9 mouse cellular contexts compared by ENCODE assay signal in genomic region chr5:124051899-124052491, GRCm38 (mm10). TPM values are rescaled to one million over a fixed set of nuclear protein-coding genes. Genes with fewer than 3 reads are reported as not detected.
A peak's percentile ranks its signal among the peaks of the same experiment; 100 is the strongest.
DNase-seq lines count a peak whose midpoint lies in the region; ATAC-seq and TF ChIP-seq lines count a peak whose summit lies in the region.
"Had no signal": no experiment of that assay in that cellular context is flagged by ENCODE, and none has a peak within 500 bp of the region (broad histone marks: within the 10 kb centered on the region; RNA-seq: fewer than 3 reads in every experiment).

No protein-coding gene starts in this region.

- H3K36me3 ChIP-seq in kidney, embryonic 14.5 days (ENCODE audit: control insufficient read depth, insufficient read depth, low read length): no peaks in the 10 kb centered on the region
- no peaks in the 10 kb centered on the region for H3K36me3 ChIP-seq in lung, postnatal 0 days (ENCODE audit: insufficient read depth, low read length)
- no peaks in the 10 kb centered on the region for H3K36me3 ChIP-seq in thymus, adult 2 months (ENCODE audit: control insufficient read depth, insufficient read depth, low read length)
- H3K36me3 ChIP-seq in midbrain, embryonic 13.5 days: no peaks in the 10 kb centered on the region

- TF ChIP-seq CTCF in lung, postnatal 0 days (IDR thresholded peaks at IDR 0.05): no peak
- no peak for TF ChIP-seq CTCF in thymus, adult 2 months (IDR thresholded peaks at IDR 0.05; ENCODE audit: borderline replicate concordance, control insufficient read depth, extremely low read depth, insufficient read depth, low read length, poor library complexity)

- no peak for DNase-seq in kidney, adult 9 months
- peak; percentile 90 for DNase-seq in c-Kit-positive CD71-positive TER-119-positive erythroid progenitor cells, embryonic 14.5 days (ENCODE audit: low spot score)
- peak; percentile 57 for DNase-seq in lung, postnatal 0 days (ENCODE audit: low spot score)
- DNase-seq in thymus, adult 2 months: peak; percentile 47
- DNase-seq in kidney, adult 8-10 months: no peak
- no peak for DNase-seq in cerebellum, postnatal 10 days
- DNase-seq: kidney, postnatal 4 days had no signal

- no peaks in the 10 kb centered on the region for H3K27me3 ChIP-seq in kidney, embryonic 14.5 days (ENCODE audit: control insufficient read depth, insufficient read depth, low read length)
- H3K27me3 ChIP-seq in lung, postnatal 0 days (replicated peaks; ENCODE audit: insufficient read depth, low read length): no peaks in the 10 kb centered on the region
- H3K27me3 ChIP-seq in thymus, adult 2 months (ENCODE audit: control insufficient read depth, insufficient read depth, low read length): no peaks in the 10 kb centered on the region
- H3K27me3 ChIP-seq in midbrain, embryonic 13.5 days: peaks cover 8% of the 10 kb centered on the region; the same call in 1 of the 2 replicates

- peak; percentile 30; the same call in 1 of the 2 replicates for ATAC-seq in kidney, embryonic 14.5 days (ENCODE audit: low FRiP score, low TSS enrichment)
- peak; percentile 62 for ATAC-seq in lung, postnatal 0 days
- no peak for ATAC-seq in midbrain, embryonic 13.5 days

- no peak overlapping the region for H3K9ac ChIP-seq in kidney, embryonic 14.5 days (ENCODE audit: low read depth, low read length)
- H3K9ac ChIP-seq in lung, postnatal 0 days (replicated peaks; ENCODE audit: low read depth): no peak overlapping the region
- no peak overlapping the region for H3K9ac ChIP-seq in midbrain, embryonic 13.5 days (replicated peaks)

- peaks cover 4% of the 10 kb centered on the region; the same call in 1 of the 2 replicates for H3K9me3 ChIP-seq in kidney, embryonic 14.5 days (ENCODE audit: control insufficient read depth, low read length)
- H3K9me3 ChIP-seq in lung, postnatal 0 days (ENCODE audit: low read length): no peaks in the 10 kb centered on the region
- H3K9me3 ChIP-seq in midbrain, embryonic 13.5 days: 0 out of 2 replicates have a peak, but pooled peaks cover 4% of the 10 kb centered on the region

- H3K4me3 ChIP-seq in kidney, embryonic 14.5 days (ENCODE audit: low read length): no peak overlapping the region
- H3K4me3 ChIP-seq in lung, postnatal 0 days (ENCODE audit: low read depth, low read length): no peak overlapping the region
- no peak overlapping the region for H3K4me3 ChIP-seq in thymus, adult 2 months (ENCODE audit: control insufficient read depth, insufficient read depth, low read length)
- no peak overlapping the region for H3K4me3 ChIP-seq in midbrain, embryonic 13.5 days (replicated peaks)

- TF ChIP-seq EP300 in lung, postnatal 0 days (IDR thresholded peaks at IDR 0.05): no peak

- peaks cover 12% of the 10 kb centered on the region for H3K4me1 ChIP-seq in kidney, embryonic 14.5 days (ENCODE audit: control insufficient read depth, insufficient read depth, low read length)
- peaks cover 4% of the 10 kb centered on the region; the same call in 1 of the 2 replicates for H3K4me1 ChIP-seq in lung, postnatal 0 days (ENCODE audit: insufficient read depth, low read depth, low read length)
- peaks cover 25% of the 10 kb centered on the region for H3K4me1 ChIP-seq in thymus, adult 2 months (replicated peaks; ENCODE audit: control insufficient read depth, insufficient read depth, low read length)
- peaks cover 13% of the 10 kb centered on the region for H3K4me1 ChIP-seq in midbrain, embryonic 13.5 days (replicated peaks)

- no peak for TF ChIP-seq POLR2A in thymus, adult 2 months (IDR thresholded peaks at IDR 0.05; ENCODE audit: control insufficient read depth, extremely low read depth, insufficient read depth, low read length, poor library complexity)

- H3K4me2 ChIP-seq in kidney, embryonic 14.5 days (replicated peaks; ENCODE audit: low read depth, low read length): no peak overlapping the region
- H3K4me2 ChIP-seq in lung, postnatal 0 days (replicated peaks; ENCODE audit: low read depth, low read length): no peak overlapping the region
- H3K4me2 ChIP-seq in midbrain, embryonic 13.5 days (replicated peaks): no peak overlapping the region

- WGBS in kidney, embryonic 14.5 days: 75% methylated on average over 11 of the region's 11 CpGs
- 55% methylated on average over 11 of the region's 11 CpGs for WGBS in lung, postnatal 0 days
- 8% methylated on average over 11 of the region's 11 CpGs for WGBS in thymus, adult 2 months
- WGBS in midbrain, embryonic 13.5 days: 84% methylated on average over 11 of the region's 11 CpGs

- H3K27ac ChIP-seq in kidney, embryonic 14.5 days (ENCODE audit: low read depth, low read length): no peak overlapping the region
- no peak overlapping the region for H3K27ac ChIP-seq in lung, postnatal 0 days (ENCODE audit: low read length)
- H3K27ac ChIP-seq in thymus, adult 2 months (ENCODE audit: control insufficient read depth, insufficient read depth, low read length): peak overlapping the region; percentile 70
- no peak overlapping the region for H3K27ac ChIP-seq in midbrain, embryonic 13.5 days

RNA-seq across cellular contexts. Expression of gene Vps37b, which starts 19.9 kb away (rescaled TPM):
- polyA plus RNA-seq in kidney, embryonic 14.5 days (2014; fragmentation: Nextera tagmentation; extraction: Ambion mirVana): 20.2 and 27.6 TPM in 2 replicates
- polyA plus RNA-seq in lung, postnatal 0 days (2015; fragmentation: Nextera tagmentation; extraction: Ambion mirVana): 28.5 and 31.0 TPM in 2 replicates
- 111 and 119 TPM in 2 replicates for polyA plus RNA-seq in thymus, adult 2 months (2012; rRNA removed)
- 71.5 and 79.3 TPM in 2 replicates for polyA plus RNA-seq in midbrain, embryonic 13.5 days (2015; fragmentation: Nextera tagmentation; extraction: Ambion mirVana)

RNA-seq across cellular contexts. Expression of gene Abcb9, which starts 43.6 kb away (rescaled TPM):
- 0.44 and 0.97 TPM in 2 replicates for polyA plus RNA-seq in kidney, embryonic 14.5 days (2014; fragmentation: Nextera tagmentation; extraction: Ambion mirVana)
- 2.6 and 3.1 TPM in 2 replicates for polyA plus RNA-seq in lung, postnatal 0 days (2015; fragmentation: Nextera tagmentation; extraction: Ambion mirVana)
- polyA plus RNA-seq in thymus, adult 2 months (2012; rRNA removed): 48.2 and 54.0 TPM in 2 replicates
- polyA plus RNA-seq in midbrain, embryonic 13.5 days (2015; fragmentation: Nextera tagmentation; extraction: Ambion mirVana): 4.7 and 4.9 TPM in 2 replicates

Comparison
In these comparisons a context has a peak if more than half of its experiments do, and no peak if none do; other contexts are left out.
1. DNase-seq: peak in c-Kit-positive CD71-positive TER-119-positive erythroid progenitor cells, embryonic 14.5 days (single experiment), lung, postnatal 0 days (single experiment) and thymus, adult 2 months (single experiment); none in kidney, adult 9 months (single experiment), kidney, adult 8-10 months (0 of 2) and cerebellum, postnatal 10 days (0 of 2).